Mouse (Mus musculus) B cell, adult (primary cell): ENCODE measurements around the gene Zbp1. TPM values are rescaled to one million over a fixed set of nuclear protein-coding genes. Genes with fewer than 3 reads are reported as not detected.

ENCODE experiments used
- total RNA-seq: library from RNA; stranded (reverse); gene quantifications from 4 replicates; pipeline ENCODE4 v1.2.4, GENCODE M21; 2023; ENCODE audit not compliant: inconsistent age

Zbp1 gene
- total RNA-seq, result 24.6 to 56.3 TPM (median 36.8 TPM) in 4 replicates

GRCm38 (mm10) chr2:173218416-173219141 lies at the start of gene Zbp1:
Gene Zbp1 (minus strand): TSS chr2:173218923.

Other genes starting within 250 kb of the Zbp1 start
- 0.64 to 0.87 TPM (median 0.83 TPM) in 4 replicates for gene Spo11, start 241.2 kb downstream of the Zbp1 start, total RNA-seq
- gene Rae1, start 218.8 kb downstream of the Zbp1 start, total RNA-seq, result 107 to 128 TPM (median 119 TPM) in 4 replicates
- gene Rbm38, start 198.4 kb downstream of the Zbp1 start, total RNA-seq, result 154 to 164 TPM (median 161 TPM) in 4 replicates
- not detected in 4 replicates for gene Ctcfl, start 99.4 kb downstream of the Zbp1 start, total RNA-seq
- gene Pck1, start 65.9 kb downstream of the Zbp1 start, total RNA-seq, result not detected in 4 replicates
- gene Pmepa1, start 57.6 kb upstream of the Zbp1 start, total RNA-seq, result 2.3 to 5.3 TPM (median 2.6 TPM) in 4 replicates